Mouse (Mus musculus): ENCODE measurements around the gene Atp2a3. TPM values are rescaled to one million over a fixed set of nuclear protein-coding genes. Genes with fewer than 3 reads are reported as not detected.
A peak's percentile ranks its signal among the peaks of the same experiment; 100 is the strongest.

Atp2a3 gene
- polyA plus RNA-seq, 1 experiment, result 1.4 TPM

GRCm38 (mm10) chr11:73007698-73008481 lies 46.9 kb downstream of the Atp2a3 start:
- DNase-seq (ENCODE audit: low read depth), result peak; percentile 60
- no peak for TF ChIP-seq POLR2A (IDR thresholded peaks at IDR 0.05; ENCODE audit: borderline replicate concordance, extremely low read depth, insufficient read depth, insufficient read length, poor library complexity, severe bottlenecking)
- TF ChIP-seq CTCF (IDR thresholded peaks at IDR 0.05; ENCODE audit: borderline replicate concordance, extremely low read depth, insufficient read depth, insufficient read length), result peak; percentile 85

GRCm38 (mm10) chr11:73008826-73009225 lies 47.9 kb downstream of the Atp2a3 start:
- TF ChIP-seq CTCF (IDR thresholded peaks at IDR 0.05; ENCODE audit: borderline replicate concordance, extremely low read depth, insufficient read depth, insufficient read length), result no peak
- TF ChIP-seq POLR2A (IDR thresholded peaks at IDR 0.05; ENCODE audit: borderline replicate concordance, extremely low read depth, insufficient read depth, insufficient read length, poor library complexity, severe bottlenecking), result no peak
- DNase-seq (ENCODE audit: low read depth), result no peak

GRCm38 (mm10) chr11:73009531-73010274 lies 48.7 kb downstream of the Atp2a3 start:
- no peak for DNase-seq (ENCODE audit: low read depth)

GRCm38 (mm10) chr11:73013981-73014380 lies 53.0 kb downstream of the Atp2a3 start:
- DNase-seq (ENCODE audit: low read depth), result no peak
- TF ChIP-seq CTCF (IDR thresholded peaks at IDR 0.05; ENCODE audit: borderline replicate concordance, extremely low read depth, insufficient read depth, insufficient read length), result no peak
- no peak for TF ChIP-seq POLR2A (IDR thresholded peaks at IDR 0.05; ENCODE audit: borderline replicate concordance, extremely low read depth, insufficient read depth, insufficient read length, poor library complexity, severe bottlenecking)

More at GRCm38 (mm10) chr11:73009531-73010274, 48.7 kb downstream of the Atp2a3 start:
- TF ChIP-seq CTCF (IDR thresholded peaks at IDR 0.05; ENCODE audit: borderline replicate concordance, extremely low read depth, insufficient read depth, insufficient read length) (no peak), POLR2A (IDR thresholded peaks at IDR 0.05; ENCODE audit: borderline replicate concordance, extremely low read depth, insufficient read depth, insufficient read length, poor library complexity, severe bottlenecking) (no peak)

- DNase-seq (ENCODE audit: low read depth), result peak; percentile 19
- TF ChIP-seq POLR2A (IDR thresholded peaks at IDR 0.05; ENCODE audit: borderline replicate concordance, extremely low read depth, insufficient read depth, insufficient read length, poor library complexity, severe bottlenecking) (no peak), CTCF (IDR thresholded peaks at IDR 0.05; ENCODE audit: borderline replicate concordance, extremely low read depth, insufficient read depth, insufficient read length) (no peak)
Observed at GRCm38 (mm10) chr11:73014831-73015344, 53.9 kb downstream of the Atp2a3 start.

GRCm38 (mm10) chr11:73015391-73016102 lies 54.6 kb downstream of the Atp2a3 start:
- no peak for TF ChIP-seq CTCF (IDR thresholded peaks at IDR 0.05; ENCODE audit: borderline replicate concordance, extremely low read depth, insufficient read depth, insufficient read length)
- TF ChIP-seq POLR2A (IDR thresholded peaks at IDR 0.05; ENCODE audit: borderline replicate concordance, extremely low read depth, insufficient read depth, insufficient read length, poor library complexity, severe bottlenecking), result no peak
- no peak for DNase-seq (ENCODE audit: low read depth)

GRCm38 (mm10) chr11:73016103-73016420 lies 55.1 kb downstream of the Atp2a3 start:
- DNase-seq (ENCODE audit: low read depth), result no peak
- TF ChIP-seq POLR2A (IDR thresholded peaks at IDR 0.05; ENCODE audit: borderline replicate concordance, extremely low read depth, insufficient read depth, insufficient read length, poor library complexity, severe bottlenecking) (no peak), CTCF (IDR thresholded peaks at IDR 0.05; ENCODE audit: borderline replicate concordance, extremely low read depth, insufficient read depth, insufficient read length) (no peak)

- peak; percentile 96 for DNase-seq (ENCODE audit: low read depth)
- TF ChIP-seq POLR2A (IDR thresholded peaks at IDR 0.05; ENCODE audit: borderline replicate concordance, extremely low read depth, insufficient read depth, insufficient read length, poor library complexity, severe bottlenecking) (peak; percentile 89), CTCF (IDR thresholded peaks at IDR 0.05; ENCODE audit: borderline replicate concordance, extremely low read depth, insufficient read depth, insufficient read length) (no peak)
Observed at GRCm38 (mm10) chr11:73018471-73019146, 57.6 kb downstream of the Atp2a3 start, which contains the start of gene Camkk1. Camkk1 (plus strand) TSS chr11:73019008.

- TF ChIP-seq CTCF (IDR thresholded peaks at IDR 0.05; ENCODE audit: borderline replicate concordance, extremely low read depth, insufficient read depth, insufficient read length) (no peak), POLR2A (IDR thresholded peaks at IDR 0.05; ENCODE audit: borderline replicate concordance, extremely low read depth, insufficient read depth, insufficient read length, poor library complexity, severe bottlenecking) (no peak)
- peak; percentile 76 for DNase-seq (ENCODE audit: low read depth)
Observed at GRCm38 (mm10) chr11:73019147-73019795, 58.3 kb downstream of the Atp2a3 start.
